Mouse (Mus musculus) c-Kit-negative CD71-positive TER-119-positive erythroid progenitor cells, embryonic 14.5 days (primary cell): ENCODE measurements around the gene Prss33.
"Not testable (repeated sequence)": the region's sequence is repeated elsewhere in the genome, so short reads cannot be mapped to it uniquely, and the experiment has no call there.

Source experiments
- DNase-seq: peaks from one replicate; pipeline ENCODE4 v3.0.0-alpha.2; 2013; ENCODE audit warnings: low read depth, low spot score

Prss33 gene

DNA sequence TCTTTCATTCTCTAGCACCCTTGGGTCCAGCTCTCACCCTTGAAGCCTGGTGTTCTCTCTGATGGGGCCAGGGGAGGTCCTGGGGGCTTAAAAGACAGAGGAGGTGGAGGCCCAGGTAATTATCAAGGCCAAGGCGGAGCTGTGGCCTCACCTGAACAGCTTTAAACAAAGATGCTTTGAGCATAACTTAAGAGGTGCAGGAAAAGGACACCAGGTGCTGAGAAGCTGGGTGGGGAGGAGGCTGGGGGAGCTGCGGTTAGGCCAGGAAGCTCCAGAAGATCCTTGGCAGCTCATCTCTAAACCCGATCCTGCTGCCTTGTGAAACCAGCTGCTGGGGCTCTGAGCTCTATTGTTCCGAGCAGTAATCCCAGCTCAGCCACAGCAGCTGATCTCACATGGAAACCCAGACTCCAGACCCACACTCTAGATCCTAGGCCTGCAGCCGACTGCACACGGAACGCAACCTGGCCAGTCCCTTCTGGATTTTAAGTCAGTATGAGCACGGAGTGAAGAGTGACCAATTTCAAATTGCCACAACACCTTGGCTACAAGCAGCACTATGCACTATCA, at the start of gene Prss33:
Gene Prss33 (minus strand): TSS at position 51 of the 570 bp plus-strand sequence.
- DNase-seq = no peak

GRCm38 (mm10) chr17:23880576-23880975, 44.7 kb upstream of the Prss33 start, which contains the start of the genes Dcpp1 and Dcpp2:
TSS of gene Dcpp1 (plus strand) at chr17:23880876.
TSS of gene Dcpp2 (plus strand) at chr17:23880880.
- DNase-seq = not testable (repeated sequence)

- no peak for DNase-seq
Observed at GRCm38 (mm10) chr17:23877166-23877565, 41.3 kb upstream of the Prss33 start.

DNA sequence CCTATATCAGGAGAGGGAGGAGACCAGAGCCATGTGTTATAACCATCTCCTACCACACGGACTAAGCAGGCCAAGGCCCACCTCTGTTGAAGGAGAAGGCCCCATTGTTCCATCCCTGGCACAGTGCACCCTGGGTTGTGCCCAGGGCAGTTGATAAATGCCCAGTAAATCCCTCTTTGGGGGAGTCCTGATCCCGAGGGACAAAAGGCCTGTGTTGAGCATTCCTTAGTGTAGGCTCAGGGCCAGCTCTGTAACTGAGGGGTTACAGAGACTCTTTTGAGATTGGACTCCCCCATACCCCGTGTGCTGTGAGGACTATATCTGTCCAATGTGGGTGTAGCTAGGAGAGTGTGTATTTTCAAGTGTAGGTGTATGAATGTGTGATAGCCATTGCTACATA, 40.9 kb upstream of the Prss33 start:
- DNase-seq = no peak

DNA sequence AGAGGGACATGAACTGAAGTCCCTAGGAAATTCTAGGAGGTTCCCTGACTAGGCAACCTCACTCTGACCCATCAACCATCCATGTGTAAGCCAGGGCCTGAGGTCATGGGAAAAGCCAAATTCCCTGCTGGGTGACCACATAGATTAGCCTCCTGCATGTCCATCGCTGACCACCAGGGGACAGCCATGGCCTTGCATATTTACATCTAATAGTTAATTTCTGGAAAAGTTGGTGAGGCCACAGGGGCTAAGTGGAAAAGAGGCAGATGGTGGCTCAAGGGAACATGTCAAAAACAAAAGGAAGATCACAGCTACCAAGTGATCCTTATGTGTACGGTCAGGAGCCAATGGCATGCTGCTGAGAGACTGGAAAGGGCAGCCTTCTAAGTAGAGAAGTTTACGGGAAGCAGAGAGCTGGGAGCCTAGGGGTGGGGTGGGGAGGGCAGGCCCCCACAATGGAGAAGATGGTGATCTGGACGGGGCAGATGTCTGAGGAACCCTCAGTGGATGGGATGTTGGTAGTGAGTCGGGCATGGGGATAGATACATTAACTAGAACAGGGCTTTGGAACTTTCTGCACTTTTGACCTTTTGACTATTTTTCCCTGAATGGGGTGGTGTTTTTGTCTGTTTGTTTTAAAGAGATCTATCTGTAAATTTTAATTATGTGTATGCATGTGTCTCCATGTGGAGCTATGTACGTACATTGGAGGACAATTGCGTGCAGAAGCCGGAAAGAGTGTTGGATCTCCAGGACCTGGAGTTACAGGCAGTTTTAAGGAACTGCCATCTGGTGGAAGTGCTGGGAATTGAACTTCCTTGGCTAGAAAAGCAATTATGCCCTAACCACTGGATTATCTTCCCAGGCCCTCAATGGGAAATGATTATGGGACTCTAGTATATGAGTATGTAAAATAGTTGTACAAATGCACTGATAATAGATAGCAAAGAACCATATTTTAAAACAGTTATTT, 38.3 kb upstream of the Prss33 start:
- DNase-seq = no peak

GRCm38 (mm10) chr17:23868513-23868912, 32.7 kb upstream of the Prss33 start:
- no peak for DNase-seq

GRCm38 (mm10) chr17:23867756-23868155, 31.9 kb upstream of the Prss33 start, which contains the start of gene Prss21:
TSS of gene Prss21 (plus strand) at chr17:23868056.
- no peak for DNase-seq

DNA sequence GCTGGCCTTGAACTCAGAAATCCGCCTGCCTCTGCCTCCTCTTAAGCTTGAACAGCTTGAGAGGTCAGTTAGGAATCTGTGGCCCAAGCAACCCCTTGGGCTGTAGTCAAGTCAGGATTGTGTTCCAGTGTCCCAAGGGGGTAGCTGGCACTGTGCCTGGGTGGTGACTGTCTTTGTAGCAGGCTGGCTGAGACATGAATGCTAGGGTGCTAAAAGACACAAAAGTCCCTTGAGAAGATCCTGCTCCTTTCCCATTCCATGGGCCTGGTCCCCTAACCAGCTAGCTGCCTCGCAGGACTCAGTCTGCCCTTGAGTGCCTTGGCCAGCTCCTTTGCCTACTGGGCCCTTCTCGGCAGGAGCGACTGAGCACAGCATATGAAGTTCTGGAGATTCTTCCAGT, 27.1 kb upstream of the Prss33 start:
- no peak for DNase-seq

DNA sequence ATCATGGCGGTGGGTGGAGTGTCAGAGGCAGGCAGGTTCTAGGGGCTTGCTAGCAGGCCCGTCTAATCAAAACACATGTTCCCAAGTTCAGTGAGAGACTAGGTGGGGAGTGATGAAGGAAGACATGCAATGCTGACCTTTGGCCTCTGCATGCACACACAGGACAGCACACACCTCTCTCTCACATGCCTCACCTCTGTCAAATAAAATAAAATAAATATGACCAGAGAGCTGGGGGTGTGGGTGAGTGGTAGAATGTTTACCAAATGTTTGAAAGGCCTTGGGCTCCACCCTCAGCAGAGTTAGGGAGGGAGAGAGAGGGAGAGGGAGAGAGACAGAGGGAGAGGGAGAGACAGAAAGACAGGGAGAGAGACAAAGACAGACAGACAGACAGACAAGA, 22.1 kb upstream of the Prss33 start:
- DNase-seq = no peak

DNA sequence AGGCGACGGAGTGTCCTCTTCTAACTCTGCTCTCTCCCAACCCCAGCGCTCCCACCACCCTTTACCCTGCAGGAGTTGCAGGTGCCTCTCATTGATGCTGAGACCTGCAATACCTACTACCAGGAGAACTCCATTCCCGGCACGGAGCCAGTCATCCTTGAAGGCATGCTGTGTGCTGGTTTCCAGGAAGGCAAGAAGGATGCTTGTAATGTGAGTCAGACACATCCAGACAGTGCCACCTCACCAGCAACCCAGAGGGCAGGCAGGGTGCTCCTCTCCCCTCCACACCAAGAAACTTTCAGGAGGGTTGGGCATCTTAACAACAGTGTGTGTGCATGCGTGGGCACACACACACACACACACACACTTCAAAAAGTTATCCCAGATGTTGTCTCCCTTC, 21.3 kb upstream of the Prss33 start:
- DNase-seq = no peak

DNA sequence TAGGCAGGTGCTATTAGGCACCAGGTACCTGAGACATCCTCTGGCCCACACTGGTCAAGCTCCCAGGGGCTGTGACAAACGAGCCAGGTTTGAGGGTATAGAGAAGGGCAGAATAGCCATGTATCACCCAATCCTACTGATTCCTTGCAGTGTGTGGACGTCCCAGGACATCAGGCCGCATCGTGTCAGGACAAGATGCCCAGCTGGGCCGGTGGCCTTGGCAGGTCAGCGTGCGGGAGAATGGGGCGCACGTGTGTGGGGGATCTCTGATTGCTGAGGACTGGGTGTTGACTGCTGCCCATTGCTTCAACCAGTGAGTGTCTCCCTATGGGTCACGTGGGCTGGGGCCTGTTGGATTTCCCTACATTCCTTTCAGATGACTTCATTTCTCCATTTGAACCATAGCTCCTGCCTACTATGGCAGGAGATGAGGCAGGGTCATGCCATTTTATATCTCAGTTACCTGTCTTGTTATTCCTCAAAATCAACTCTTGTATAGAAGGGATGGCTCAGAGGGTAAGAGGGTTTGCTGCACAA, 18.4 kb upstream of the Prss33 start:
- DNase-seq = no peak

GRCm38 (mm10) chr17:23853292-23853691, 17.4 kb upstream of the Prss33 start:
- no peak for DNase-seq

GRCm38 (mm10) chr17:23850853-23851749, 15.2 kb upstream of the Prss33 start:
- DNase-seq = no peak

DNA sequence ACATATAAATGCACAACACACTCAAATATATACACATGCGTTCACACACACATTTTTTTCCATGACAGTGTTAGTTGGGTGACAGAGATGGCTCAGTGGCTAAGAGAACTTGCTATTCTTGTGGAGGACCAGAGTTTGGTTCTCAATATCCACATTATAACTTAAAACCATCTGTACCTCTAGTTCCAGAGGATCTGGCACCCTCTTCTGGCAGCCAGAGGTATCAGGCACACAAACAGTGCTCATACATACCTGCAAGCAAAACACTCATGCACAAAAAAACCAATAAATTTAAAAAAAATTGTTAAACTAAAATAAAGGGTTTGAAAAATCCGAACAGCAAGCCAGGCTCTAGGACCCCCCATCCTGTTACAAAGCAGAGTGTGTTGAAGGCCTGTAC, 14.2 kb upstream of the Prss33 start:
- no peak for DNase-seq

- DNase-seq = peak; percentile 54
Observed at GRCm38 (mm10) chr17:23843812-23844273, 8.0 kb upstream of the Prss33 start, which contains the start of the genes Prss32 and Prss41. TSS of gene Prss32 (plus strand) at chr17:23843855. TSS of gene Prss41 (minus strand) at chr17:23844172.

DNA sequence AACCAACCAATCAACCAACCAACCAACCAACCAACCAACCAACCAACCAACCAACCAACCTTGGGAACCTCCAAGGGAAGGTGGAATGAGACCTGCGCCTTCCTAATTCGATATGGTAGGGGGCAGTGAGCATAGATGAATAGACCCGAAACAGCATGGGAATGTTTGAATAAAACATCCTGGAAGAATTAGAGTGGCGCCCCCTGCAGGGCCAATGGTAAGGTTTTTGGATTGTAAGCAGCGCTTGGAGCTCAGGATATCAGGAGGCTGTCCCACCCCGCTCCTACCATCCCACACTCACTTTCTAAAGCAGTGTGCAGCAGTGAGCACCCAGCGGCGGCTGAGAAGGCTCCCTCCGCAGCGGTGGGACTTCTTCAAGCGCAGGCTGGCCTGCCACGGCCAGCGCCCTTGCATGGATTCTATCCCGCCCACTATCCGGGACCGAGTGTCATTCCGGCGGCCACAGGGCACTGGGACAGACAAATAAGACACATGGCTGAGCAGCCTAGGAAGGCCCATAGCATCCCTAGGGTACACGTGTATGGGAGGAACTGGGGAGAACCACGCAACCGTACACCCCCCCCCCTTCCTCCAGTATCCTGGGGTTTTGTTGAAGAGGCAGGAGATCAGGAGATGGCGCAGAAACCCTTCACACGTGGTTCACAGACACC, 7.4 kb upstream of the Prss33 start:
- no peak for DNase-seq

DNA sequence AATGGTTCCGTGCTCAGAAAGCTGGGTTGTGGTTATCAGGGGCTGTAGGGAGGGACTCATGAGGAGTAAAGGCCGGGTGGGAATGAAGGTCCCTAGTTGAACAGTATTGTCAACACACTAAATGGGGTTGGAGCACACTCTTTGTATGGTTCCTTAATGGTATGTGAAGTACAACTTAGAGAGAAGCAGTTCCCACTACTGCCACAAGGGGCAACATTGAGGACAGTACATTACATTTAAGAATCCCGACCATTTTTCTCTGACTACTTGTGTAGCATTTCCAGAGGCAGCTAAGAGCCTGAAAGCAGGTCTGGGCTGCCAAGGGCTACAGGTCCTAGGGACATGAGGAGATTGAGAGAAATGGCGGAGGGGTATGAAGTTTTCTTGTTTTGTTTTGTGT, 5.3 kb upstream of the Prss33 start:
- no peak for DNase-seq

GRCm38 (mm10) chr17:23831201-23831600, 4.7 kb downstream of the Prss33 start:
- DNase-seq = no peak

DNA sequence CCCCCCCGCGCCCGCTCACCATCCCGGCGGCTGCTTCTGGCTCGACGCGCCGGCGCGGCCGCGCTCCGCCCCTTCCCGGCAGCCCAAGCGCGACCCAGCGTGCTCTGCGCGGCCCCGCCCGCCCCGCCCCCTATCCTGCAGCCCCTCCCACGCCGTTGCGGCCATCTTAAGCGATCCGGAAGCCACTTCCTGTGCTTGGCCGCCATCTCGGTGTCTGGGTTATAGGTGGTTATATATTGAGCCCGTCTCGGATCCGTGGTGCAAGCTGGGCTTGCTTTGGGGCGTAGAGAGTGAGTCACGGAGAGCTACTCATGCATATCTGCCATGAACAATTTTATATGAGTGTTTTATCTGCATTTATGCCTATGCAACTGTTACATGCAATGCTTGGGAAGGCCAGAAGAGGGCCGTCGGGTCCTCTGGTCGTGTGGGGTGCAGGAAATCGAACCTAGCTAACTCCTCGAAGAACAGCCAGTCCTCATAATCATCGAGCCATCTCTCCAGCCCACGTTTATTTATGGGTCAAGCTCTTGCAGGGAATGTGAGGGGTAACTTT, 6.7 kb downstream of the Prss33 start, which contains the start of gene Elob:
Gene Elob (minus strand): TSS at position 73 of the 556 bp plus-strand sequence.
- DNase-seq = peak; percentile 71
